Mouse (Mus musculus): ENCODE measurements around the gene Hist1h2br.

- TF ChIP-seq USF1 (IDR thresholded peaks at IDR 0.05; ENCODE audit: low read depth, low read length) (no peak), CTCF (conservative IDR thresholded peaks at IDR 0.05 in 1 of 2, IDR thresholded peaks at IDR 0.05 in 1 of 2; ENCODE audit: low read depth in 2 of 2, low read length in 2 of 2) (no peak), POLR2A (IDR thresholded peaks at IDR 0.05; ENCODE audit: low read depth, low read length) (no peak), MAX (IDR thresholded peaks at IDR 0.05; ENCODE audit: low read length) (no peak), TCF12 (IDR thresholded peaks at IDR 0.05; ENCODE audit: low read depth, low read length) (no peak), TBP (conservative IDR thresholded peaks at IDR 0.05; ENCODE audit: low read depth, low read length) (peak; percentile 100), ZKSCAN1 (IDR thresholded peaks at IDR 0.05; ENCODE audit: borderline replicate concordance, low read depth, low read length) (no peak), USF2 (conservative IDR thresholded peaks at IDR 0.05; ENCODE audit: low read depth, low read length) (no peak), EP300 (IDR thresholded peaks at IDR 0.05; ENCODE audit: low read length) (peak; percentile 15; the same call in 1 of the 2 replicates), MAFK (IDR thresholded peaks at IDR 0.05; ENCODE audit: insufficient replicate concordance, low read length) (peak; percentile 94)
Observed at GRCm38 (mm10) chr13:21881878-21882669, 48.5 kb downstream of the Hist1h2br start.
